Comparison of ENCODE assay signal across 10 mouse cellular contexts in genomic region chr12:101767306-101768053, GRCm38 (mm10). TPM values are rescaled to one million over a fixed set of nuclear protein-coding genes. Genes with fewer than 3 reads are reported as not detected.
DNase-seq lines count a peak whose midpoint lies in the region; ATAC-seq and TF ChIP-seq lines count a peak whose summit lies in the region.
"Had no signal": no experiment of that assay in that cellular context is flagged by ENCODE, and none has a peak within 500 bp of the region (broad histone marks: within the 10 kb centered on the region; RNA-seq: fewer than 3 reads in every experiment).

No protein-coding gene starts in this region.

- no peaks in the 10 kb centered on the region for H3K36me3 ChIP-seq in hindbrain, postnatal 0 days (ENCODE audit: insufficient read depth, low read length)
- H3K36me3 ChIP-seq in hindbrain, embryonic 14.5 days (replicated peaks; ENCODE audit: control insufficient read depth, insufficient read depth), result no peaks in the 10 kb centered on the region
- H3K36me3 ChIP-seq in embryonic facial prominence, embryonic 13.5 days, result peaks cover 11% of the 10 kb centered on the region; the same call in 1 of the 2 replicates
- no peaks in the 10 kb centered on the region for H3K36me3 ChIP-seq in intestine, embryonic 16.5 days (ENCODE audit: control insufficient read depth, insufficient read depth, low read length)

- no peaks in the 10 kb centered on the region for H3K9me3 ChIP-seq in hindbrain, postnatal 0 days (ENCODE audit: low read length)
- no peaks in the 10 kb centered on the region for H3K9me3 ChIP-seq in hindbrain, embryonic 14.5 days (ENCODE audit: control insufficient read depth, low read length)
- no peaks in the 10 kb centered on the region for H3K9me3 ChIP-seq in embryonic facial prominence, embryonic 13.5 days
- no peaks in the 10 kb centered on the region for H3K9me3 ChIP-seq in intestine, embryonic 16.5 days (ENCODE audit: control insufficient read depth, low read length)
- H3K9me3 ChIP-seq: limb, embryonic 13.5 days had no signal

- no peak for TF ChIP-seq CTCF in hindbrain, postnatal 0 days (IDR thresholded peaks at IDR 0.05; ENCODE audit: low read depth)

- no peak for DNase-seq in hindbrain, postnatal 0 days (ENCODE audit: low spot score)
- DNase-seq in hindbrain, embryonic 14.5 days (ENCODE audit: low spot score), result no peak
- DNase-seq in lung, postnatal 36 days, result peak; percentile 91
- DNase-seq in retina, postnatal 1 day, result no peak
- no peak for DNase-seq in left cerebral cortex, adult 11 months (ENCODE audit: low spot score)
- DNase-seq in natural killer cell, adult 2 months (ENCODE audit: low spot score in 2 of 2), result no peak

- no peak overlapping the region for H3K4me2 ChIP-seq in hindbrain, postnatal 0 days (ENCODE audit: low read depth, low read length)
- H3K4me2 ChIP-seq in hindbrain, embryonic 14.5 days (replicated peaks), result no peak overlapping the region
- H3K4me2 ChIP-seq in embryonic facial prominence, embryonic 13.5 days, result no peak overlapping the region
- H3K4me2 ChIP-seq in intestine, embryonic 16.5 days (ENCODE audit: low read depth, low read length), result no peak overlapping the region
- H3K4me2 ChIP-seq: limb, embryonic 13.5 days had no signal

- no peak overlapping the region for H3K4me3 ChIP-seq in hindbrain, postnatal 0 days (ENCODE audit: low read length)
- no peak overlapping the region for H3K4me3 ChIP-seq in hindbrain, embryonic 14.5 days (replicated peaks; ENCODE audit: low read length)
- H3K4me3 ChIP-seq in embryonic facial prominence, embryonic 13.5 days, result no peak overlapping the region
- no peak overlapping the region for H3K4me3 ChIP-seq in intestine, embryonic 16.5 days (ENCODE audit: low read length)
- H3K4me3 ChIP-seq: limb, embryonic 13.5 days had no signal

- no peak overlapping the region for H3K9ac ChIP-seq in hindbrain, postnatal 0 days (replicated peaks; ENCODE audit: low read length)
- H3K9ac ChIP-seq in hindbrain, embryonic 14.5 days, result no peak overlapping the region
- no peak overlapping the region for H3K9ac ChIP-seq in embryonic facial prominence, embryonic 13.5 days
- no peak overlapping the region for H3K9ac ChIP-seq in intestine, embryonic 16.5 days (ENCODE audit: low read depth, low read length)
- H3K9ac ChIP-seq: limb, embryonic 13.5 days had no signal

- ATAC-seq in hindbrain, postnatal 0 days, result no peak
- no peak for ATAC-seq in hindbrain, embryonic 14.5 days (ENCODE audit: low FRiP score)
- ATAC-seq in embryonic facial prominence, embryonic 13.5 days (ENCODE audit: insufficient number of reproducible peaks, insufficient read depth, low FRiP score, low TSS enrichment, low read depth), result 0 out of 2 replicates have a peak, but pooled peaks have one; percentile 37
- peak; percentile 76 for ATAC-seq in intestine, embryonic 16.5 days

- 77% methylated on average over 9 of the region's 9 CpGs for WGBS in hindbrain, postnatal 0 days
- 81% methylated on average over 9 of the region's 9 CpGs for WGBS in hindbrain, embryonic 14.5 days
- WGBS in embryonic facial prominence, embryonic 13.5 days, result 66% methylated on average over 9 of the region's 9 CpGs
- 43% methylated on average over 9 of the region's 9 CpGs for WGBS in intestine, embryonic 16.5 days

- no peaks in the 10 kb centered on the region for H3K27me3 ChIP-seq in hindbrain, postnatal 0 days (ENCODE audit: insufficient read depth, low read length)
- no peaks in the 10 kb centered on the region for H3K27me3 ChIP-seq in hindbrain, embryonic 14.5 days (ENCODE audit: control insufficient read depth, insufficient read depth, low read length)
- no peaks in the 10 kb centered on the region for H3K27me3 ChIP-seq in embryonic facial prominence, embryonic 13.5 days
- H3K27me3 ChIP-seq in intestine, embryonic 16.5 days (replicated peaks; ENCODE audit: control insufficient read depth, insufficient read depth, low read length), result no peaks in the 10 kb centered on the region
- H3K27me3 ChIP-seq: limb, embryonic 13.5 days had no signal

- 0 out of 2 replicates have a peak overlapping the region, but pooled peaks have one; percentile 26 for H3K27ac ChIP-seq in hindbrain, postnatal 0 days
- no peak overlapping the region for H3K27ac ChIP-seq in hindbrain, embryonic 14.5 days
- H3K27ac ChIP-seq in embryonic facial prominence, embryonic 13.5 days, result peak overlapping the region; percentile 28; the same call in 1 of the 2 replicates
- H3K27ac ChIP-seq in intestine, embryonic 16.5 days (ENCODE audit: low read length), result peak overlapping the region; percentile 74
- H3K27ac ChIP-seq: limb, embryonic 13.5 days had no signal

- H3K4me1 ChIP-seq in hindbrain, postnatal 0 days (ENCODE audit: insufficient read depth, low read length), result peaks cover 5% of the 10 kb centered on the region; the same call in 1 of the 2 replicates
- no peaks in the 10 kb centered on the region for H3K4me1 ChIP-seq in hindbrain, embryonic 14.5 days (replicated peaks; ENCODE audit: control insufficient read depth, insufficient read depth, low read length)
- H3K4me1 ChIP-seq in embryonic facial prominence, embryonic 13.5 days, result peaks cover 20% of the 10 kb centered on the region
- H3K4me1 ChIP-seq in intestine, embryonic 16.5 days (ENCODE audit: control insufficient read depth, insufficient read depth, low read length), result peaks cover 16% of the 10 kb centered on the region

RNA-seq across cellular contexts. Expression of gene Tc2n, which starts 49.2 kb away (rescaled TPM):
- 0.47 and 0.86 TPM in 2 replicates for total RNA-seq in hindbrain, postnatal 0 days (2014; rRNA removed)
- polyA plus RNA-seq in hindbrain, postnatal 0 days (2015; fragmentation: Nextera tagmentation; extraction: Ambion mirVana), result 0.48 and 0.71 TPM in 2 replicates
- polyA plus RNA-seq in hindbrain, embryonic 14.5 days (2014; fragmentation: Nextera tagmentation; extraction: Ambion mirVana), result 0.31 and 0.37 TPM in 2 replicates
- polyA plus RNA-seq in embryonic facial prominence, embryonic 13.5 days (2015; fragmentation: Nextera tagmentation; extraction: Ambion mirVana), result 0.58 and 0.78 TPM in 2 replicates
- 3.6 and 4.3 TPM in 2 replicates for polyA plus RNA-seq in intestine, embryonic 16.5 days (2015; fragmentation: Nextera tagmentation; extraction: Ambion mirVana)
- total RNA-seq: MEL had no signal

RNA-seq across cellular contexts. Expression of gene Fbln5, which starts 51.4 kb away (rescaled TPM):
- total RNA-seq in hindbrain, postnatal 0 days (2014; rRNA removed), result 7.8 and 16.8 TPM in 2 replicates
- polyA plus RNA-seq in hindbrain, postnatal 0 days (2015; fragmentation: Nextera tagmentation; extraction: Ambion mirVana), result 21.8 and 23.5 TPM in 2 replicates
- polyA plus RNA-seq in hindbrain, embryonic 14.5 days (2014; fragmentation: Nextera tagmentation; extraction: Ambion mirVana), result 15.1 and 15.7 TPM in 2 replicates
- 91.8 and 123 TPM in 2 replicates for polyA plus RNA-seq in embryonic facial prominence, embryonic 13.5 days (2015; fragmentation: Nextera tagmentation; extraction: Ambion mirVana)
- polyA plus RNA-seq in intestine, embryonic 16.5 days (2015; fragmentation: Nextera tagmentation; extraction: Ambion mirVana), result 59.6 and 64.9 TPM in 2 replicates
- total RNA-seq: MEL had no signal

Comparison
In these comparisons a context has a peak if more than half of its experiments do, and no peak if none do; other contexts are left out.
1. ATAC-seq: peak in embryonic facial prominence, embryonic 13.5 days (single experiment) and intestine, embryonic 16.5 days (single experiment); none in hindbrain, postnatal 0 days (single experiment) and hindbrain, embryonic 14.5 days (single experiment).